Mouse (Mus musculus) spleen, adult 2 months (tissue): ENCODE measurements around the gene E2f2. TPM values are rescaled to one million over a fixed set of nuclear protein-coding genes. Genes with fewer than 3 reads are reported as not detected.

Source experiments
- DNase-seq, 2 experiments: peaks; one replicate each; pipeline versions ENCODE4 v3.0.0 to v3.0.0-alpha.2; 2012 to 2021; ENCODE audit warnings: low spot score in 2 of 2, low read depth in 1 of 2
- H3K27ac ChIP-seq: fragments of 200-500 bp; 2 replicates; pipeline ENCODE4 v1.5.1; 2012; ENCODE audit warnings: low read length, inconsistent platforms; ENCODE audit not compliant: insufficient read depth
- H3K27me3 ChIP-seq: fragments of 200-500 bp; 2 replicates; pipeline ENCODE4 v1.6.1; 2012; ENCODE audit warnings: mild to moderate bottlenecking, moderate library complexity, low read length, inconsistent platforms; ENCODE audit not compliant: control insufficient read depth, insufficient read depth
- H3K36me3 ChIP-seq: fragments of 200-500 bp; 2 replicates; pipeline ENCODE4 v1.6.1; 2012; ENCODE audit warnings: mild to moderate bottlenecking, low read length, inconsistent platforms; ENCODE audit not compliant: control insufficient read depth, insufficient read depth
- H3K4me1 ChIP-seq: fragments of 200-500 bp; 2 replicates; pipeline ENCODE4 v1.6.1; 2011; ENCODE audit warnings: inconsistent platforms; ENCODE audit not compliant: control insufficient read depth, insufficient read depth, insufficient read length
- H3K4me3 ChIP-seq: fragments of 200-500 bp; 2 replicates; pipeline ENCODE4 v1.5.1; 2011; ENCODE audit warnings: mild to moderate bottlenecking, inconsistent platforms; ENCODE audit not compliant: insufficient read depth, insufficient read length; ENCODE audit errors: extremely low read depth
- CTCF ChIP-seq: fragments of 200-500 bp; IDR thresholded peaks from 2 replicates; pipeline ENCODE4 v1.5.1; 2011; ENCODE audit warnings: mild to moderate bottlenecking, inconsistent platforms; ENCODE audit not compliant: insufficient read depth, insufficient read length, insufficient replicate concordance; ENCODE audit errors: extremely low read depth
- POLR2A ChIP-seq: fragments of 200-500 bp; IDR thresholded peaks from 2 replicates; pipeline ENCODE4 v1.6.1; 2011; ENCODE audit warnings: low read depth, low read length, inconsistent platforms
- WGBS: fragments of 180-500 bp; shearing (Covaris S2); methylation state at CpG from one replicate; pipeline ENCODE4 v1.1.7; 2018; 5-methylcytosine and 5-hydroxymethylcytosine counted together
- polyA plus RNA-seq: library from polyadenylated mRNA; depleted of rRNA; stranded (reverse); fragments of >200 nt; gene quantifications from 2 replicates; pipeline ENCODE4 v1.2.3, GENCODE M21; 2012

The E2f2 gene
- polyA plus RNA-seq, 1 experiment = 32.1 TPM

DNA sequence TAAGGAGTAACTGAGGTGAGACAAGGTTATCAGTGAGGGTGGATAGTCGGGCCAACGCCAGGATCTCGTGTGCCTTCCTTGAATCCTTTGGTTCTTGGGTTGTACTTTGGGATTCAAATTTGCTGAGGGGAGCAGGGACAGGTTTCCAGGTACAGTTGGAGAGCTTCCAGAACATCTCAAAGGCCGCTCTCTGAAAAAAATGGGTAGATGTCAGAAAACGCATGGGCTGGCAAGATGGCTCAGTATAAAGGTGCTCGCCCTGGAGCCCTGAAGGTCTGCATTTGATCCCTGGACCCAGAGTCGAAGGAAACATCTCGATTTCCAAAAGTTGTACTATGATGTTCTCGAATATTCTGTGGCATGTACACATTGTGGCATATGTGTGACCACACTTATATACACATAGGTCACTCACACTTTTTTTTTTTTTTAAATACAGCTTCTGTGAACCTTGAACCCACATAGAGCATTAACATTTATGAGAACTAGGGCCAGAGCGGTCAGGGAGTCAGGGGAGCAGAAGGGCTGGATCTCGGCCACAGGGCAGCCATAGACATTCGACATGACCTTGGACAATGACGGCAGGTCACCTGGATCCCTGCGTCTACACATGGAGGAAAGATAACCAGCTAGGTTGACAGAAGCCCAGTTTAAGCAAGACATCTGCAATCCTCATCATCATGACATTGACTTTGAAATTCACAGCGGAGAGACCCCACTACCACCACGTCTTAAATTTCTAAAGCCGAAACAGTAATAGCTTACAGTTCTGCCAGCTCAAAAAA lies 32.7 kb upstream of the E2f2 start:
- 72% methylated on average over 17 of the region's 17 CpGs for WGBS
- H3K36me3 ChIP-seq = no peaks in the 10 kb centered on the region
- H3K4me3 ChIP-seq = no peak overlapping the region
- H3K27me3 ChIP-seq = peaks cover 7% of the 10 kb centered on the region; the same call in 1 of the 2 replicates
- H3K27ac ChIP-seq = peak overlapping the region; percentile 26; the same call in 1 of the 2 replicates
- H3K4me1 ChIP-seq = peaks cover 10% of the 10 kb centered on the region
- no peak for DNase-seq
- TF ChIP-seq CTCF = no peak
- TF ChIP-seq POLR2A = no peak

DNA sequence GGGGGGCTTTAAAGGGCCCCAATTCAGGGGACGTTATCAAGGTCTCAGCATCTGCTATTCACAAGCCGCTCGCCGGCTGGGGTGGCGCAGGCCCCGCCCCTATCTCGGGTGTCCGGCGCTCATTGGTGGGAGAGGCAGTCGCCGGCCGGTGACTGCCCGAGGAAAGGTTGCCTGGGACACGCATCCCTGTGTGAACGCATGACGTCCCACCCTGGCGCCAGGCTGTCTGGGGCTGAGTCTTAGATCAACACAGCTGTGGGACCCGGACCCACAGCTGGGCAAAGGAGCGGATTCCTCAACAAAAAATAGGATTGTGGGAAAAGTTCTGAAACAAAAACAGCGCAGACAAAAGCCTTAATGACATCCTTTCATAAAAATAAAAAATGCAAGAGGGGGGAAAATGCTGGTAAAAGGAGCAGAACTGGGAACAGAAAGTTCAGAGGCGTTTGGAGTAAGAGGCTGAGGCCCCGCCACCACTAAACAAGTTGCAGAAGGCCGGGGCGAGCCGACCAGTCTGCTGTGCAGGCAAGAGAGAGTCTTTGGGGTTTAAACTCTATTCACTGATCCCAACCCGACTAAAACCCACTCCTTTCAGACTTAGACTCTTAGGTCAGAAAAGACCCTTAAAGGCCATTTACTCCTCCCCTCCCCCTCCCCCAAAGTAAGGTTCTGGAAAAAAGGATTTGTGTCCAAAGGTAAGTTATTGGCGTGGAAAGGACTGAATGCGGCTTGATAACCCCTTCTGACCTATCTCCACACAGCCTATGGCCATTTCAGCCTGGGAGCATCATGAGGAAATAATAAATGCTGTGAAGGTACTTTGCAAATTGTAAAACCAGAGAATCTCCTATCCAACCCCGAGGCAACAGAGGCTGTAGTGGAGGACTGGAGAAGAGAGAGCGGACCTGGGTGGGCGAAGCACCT lies 31.6 kb upstream of the E2f2 start:
- peaks cover 5% of the 10 kb centered on the region for H3K4me1 ChIP-seq
- no peaks in the 10 kb centered on the region for H3K27me3 ChIP-seq
- 21% methylated on average over 31 of the region's 31 CpGs for WGBS
- no peak overlapping the region; the same call in 1 of the 2 replicates for H3K4me3 ChIP-seq
- DNase-seq = peak in 1 of 2 experiments; percentile 69
- peak overlapping the region; percentile 46 for H3K27ac ChIP-seq
- H3K36me3 ChIP-seq = peaks cover 3% of the 10 kb centered on the region; the same call in 1 of the 2 replicates
- TF ChIP-seq POLR2A (no peak), CTCF (no peak)

DNA sequence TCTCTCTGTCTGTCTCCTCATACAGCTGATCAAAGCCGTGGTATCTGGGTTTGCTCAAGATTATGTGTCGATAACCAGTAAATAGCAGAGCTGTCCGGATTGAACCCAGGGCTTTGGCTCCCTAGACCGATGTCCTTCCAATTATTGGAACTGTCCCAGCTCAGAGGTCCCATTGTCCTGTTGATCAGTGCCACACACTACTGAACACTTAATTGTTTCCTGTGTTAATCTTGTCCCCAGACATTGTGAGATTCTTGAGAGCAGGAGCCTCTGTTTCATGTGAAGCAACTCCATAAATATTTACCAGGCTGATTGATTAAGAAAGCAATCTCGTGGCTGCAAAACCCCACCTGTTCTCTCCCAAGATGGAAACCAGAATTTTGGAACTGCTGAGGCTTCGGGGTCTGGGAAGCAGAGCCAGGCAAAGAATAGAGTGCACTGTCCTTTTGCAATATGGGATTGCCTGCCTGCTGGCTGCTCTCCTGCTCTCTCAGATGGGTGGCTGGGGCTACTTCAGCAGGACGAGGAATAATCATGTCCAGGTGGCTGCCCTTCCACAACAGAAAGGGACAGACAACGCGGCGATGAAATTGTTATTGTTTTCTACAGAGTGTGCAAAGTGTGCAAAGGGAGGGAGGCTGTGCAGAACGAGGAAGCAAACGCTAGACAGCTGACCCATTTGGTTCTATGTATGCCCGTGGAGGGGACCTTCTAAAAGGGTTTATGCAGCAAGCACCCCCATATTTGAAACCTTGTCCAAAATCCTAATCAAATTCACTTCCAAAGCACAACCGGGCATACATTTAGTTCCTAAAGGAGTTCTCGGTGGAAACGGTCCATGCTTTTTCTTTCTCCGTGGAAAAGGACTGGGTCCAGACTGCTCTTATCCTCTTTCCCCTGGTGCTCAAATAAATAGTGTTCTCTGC lies 29.7 kb upstream of the E2f2 start:
- Histone ChIP-seq H3K27ac (peak overlapping the region; percentile 46; the same call in 1 of the 2 replicates), H3K4me3 (no peak overlapping the region), H3K36me3 (peaks cover 3% of the 10 kb centered on the region; the same call in 1 of the 2 replicates), H3K4me1 (peaks cover 15% of the 10 kb centered on the region), H3K27me3 (no peaks in the 10 kb centered on the region)
- WGBS = 35% methylated on average over 17 of the region's 17 CpGs
- TF ChIP-seq CTCF = no peak
- TF ChIP-seq POLR2A = no peak
- DNase-seq = no peak

DNA sequence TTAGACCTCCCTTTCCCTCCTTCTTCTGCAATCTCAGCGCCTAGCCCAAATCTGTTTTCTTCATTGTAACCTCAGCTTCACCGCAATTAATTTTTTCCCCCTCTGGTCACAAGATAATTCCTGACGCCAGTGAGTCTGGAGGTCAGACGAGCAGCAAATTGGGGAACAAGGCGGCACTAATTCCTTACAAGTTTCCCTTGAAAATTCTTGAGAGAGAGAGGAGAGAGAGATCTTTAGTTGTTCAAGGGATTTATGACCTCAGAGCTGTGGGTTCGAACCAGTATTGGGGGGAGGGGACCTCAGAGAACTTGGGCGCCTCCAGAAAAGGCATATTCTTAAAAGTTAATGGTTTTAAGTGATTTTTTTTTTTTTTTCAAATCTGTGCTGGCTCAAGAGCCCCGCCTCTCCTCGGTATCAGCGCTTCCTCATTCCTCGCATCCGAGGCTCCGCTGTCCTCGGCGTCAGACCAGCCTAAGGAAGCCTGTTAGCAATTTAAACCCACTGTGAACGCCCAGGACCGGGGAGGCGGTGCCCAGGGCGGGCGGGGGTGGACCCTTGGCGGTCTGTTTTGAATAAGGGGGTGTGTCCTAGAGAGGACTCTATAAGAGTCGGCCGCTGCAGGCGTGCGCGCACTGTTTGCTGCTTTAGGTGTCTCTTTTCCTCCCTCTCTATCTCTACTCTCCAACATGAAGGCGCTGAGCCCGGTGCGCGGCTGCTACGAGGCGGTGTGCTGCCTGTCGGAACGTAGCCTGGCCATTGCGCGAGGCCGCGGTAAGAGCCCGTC lies 28.8 kb upstream of the E2f2 start, which contains the start of gene Id3:
Id3 (plus strand) TSS at position 305 of the 784 bp plus-strand sequence.
- peak within 1 kb of the TSS; percentile 96 for H3K27ac ChIP-seq
- peaks cover 17% of the 10 kb centered on the region for H3K4me1 ChIP-seq
- DNase-seq = peak; percentile 88 to 91
- peak within 1 kb of the TSS; percentile 91 for H3K4me3 ChIP-seq
- 2% methylated on average over 39 of the region's 39 CpGs for WGBS
- peaks cover 3% of the 10 kb centered on the region; the same call in 1 of the 2 replicates for H3K36me3 ChIP-seq
- TF ChIP-seq CTCF (no peak), POLR2A (peak; percentile 99)
- H3K27me3 ChIP-seq = no peaks in the 10 kb centered on the region

DNA sequence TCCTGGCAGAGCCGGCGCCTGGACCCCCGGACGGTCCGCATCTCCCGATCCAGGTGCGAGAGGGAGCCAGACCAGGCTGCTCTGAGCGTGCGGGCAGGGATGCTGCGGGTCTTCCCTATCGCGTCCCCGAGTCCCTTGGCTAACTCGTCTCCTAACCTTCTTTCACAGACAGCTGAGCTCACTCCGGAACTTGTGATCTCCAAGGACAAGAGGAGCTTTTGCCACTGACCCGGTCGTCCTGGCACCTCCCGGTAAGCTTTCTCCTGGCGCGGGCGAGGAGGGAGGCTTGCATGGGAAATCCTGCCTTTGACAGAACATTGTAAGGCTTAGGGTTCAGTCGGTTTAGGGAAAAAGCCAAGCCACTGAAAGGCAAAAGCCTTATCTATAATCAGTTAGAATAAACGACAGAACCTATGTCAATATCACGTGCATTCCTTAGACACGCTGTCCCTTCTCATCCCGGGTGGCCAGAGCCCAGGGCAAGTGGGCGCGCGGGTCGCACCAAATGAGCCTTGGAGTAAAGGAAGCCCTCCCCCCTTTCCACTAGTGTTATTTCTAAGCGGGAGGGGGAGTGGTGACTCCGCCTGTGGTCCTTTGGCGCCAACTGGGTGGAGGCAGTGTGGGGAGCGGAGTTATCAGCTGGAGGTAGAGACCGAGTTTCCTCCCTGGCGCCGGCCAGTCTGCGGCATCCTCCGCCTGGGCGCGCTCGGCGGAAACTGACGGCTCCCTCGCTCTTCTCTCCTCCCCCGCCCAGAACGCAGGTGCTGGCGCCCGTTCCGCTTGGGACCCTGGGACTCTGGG lies 27.9 kb upstream of the E2f2 start:
- Histone ChIP-seq H3K4me3 (peak overlapping the region; percentile 91), H3K27ac (peak overlapping the region; percentile 96), H3K27me3 (no peaks in the 10 kb centered on the region), H3K36me3 (peaks cover 3% of the 10 kb centered on the region; the same call in 1 of the 2 replicates), H3K4me1 (peaks cover 23% of the 10 kb centered on the region)
- peak; percentile 36 to 78 for DNase-seq
- WGBS = under 1% methylated on average over 50 of the region's 50 CpGs
- TF ChIP-seq CTCF (no peak), POLR2A (peak; percentile 7; the same call in 1 of the 2 replicates)
